Mouse (Mus musculus) lung, adult 2 months (tissue): Measurements from ENCODE around the gene Ccdc88c.

Experiments used
- CTCF ChIP-seq: fragments of 200-500 bp; IDR thresholded peaks from 2 replicates; pipeline ENCODE4 v1.5.1; 2011; ENCODE audit warnings: mild to moderate bottlenecking, low read length, control low read depth; ENCODE audit not compliant: insufficient read depth
- POLR2A ChIP-seq: fragments of 200-500 bp; IDR thresholded peaks from 2 replicates; pipeline ENCODE4 v1.6.1; 2011; ENCODE audit warnings: low read depth, mild to moderate bottlenecking, control low read depth, low read length, borderline replicate concordance; ENCODE audit errors: extremely low read depth

GRCm38 (mm10) chr12:100958006-100958405 lies 70.8 kb downstream of the Ccdc88c start:
- TF ChIP-seq CTCF (peak; percentile 90), POLR2A (no peak)
